Mouse (Mus musculus) c-Kit-positive CD71-negative TER-119-negative erythroid progenitor cells, embryonic 14.5 days (primary cell): ENCODE results near the gene Gm15217.

Experiments used
- DNase-seq: peaks from one replicate; pipeline ENCODE4 v3.0.0-alpha.2; 2013; ENCODE audit warnings: low read depth

Gene Gm15217

DNA sequence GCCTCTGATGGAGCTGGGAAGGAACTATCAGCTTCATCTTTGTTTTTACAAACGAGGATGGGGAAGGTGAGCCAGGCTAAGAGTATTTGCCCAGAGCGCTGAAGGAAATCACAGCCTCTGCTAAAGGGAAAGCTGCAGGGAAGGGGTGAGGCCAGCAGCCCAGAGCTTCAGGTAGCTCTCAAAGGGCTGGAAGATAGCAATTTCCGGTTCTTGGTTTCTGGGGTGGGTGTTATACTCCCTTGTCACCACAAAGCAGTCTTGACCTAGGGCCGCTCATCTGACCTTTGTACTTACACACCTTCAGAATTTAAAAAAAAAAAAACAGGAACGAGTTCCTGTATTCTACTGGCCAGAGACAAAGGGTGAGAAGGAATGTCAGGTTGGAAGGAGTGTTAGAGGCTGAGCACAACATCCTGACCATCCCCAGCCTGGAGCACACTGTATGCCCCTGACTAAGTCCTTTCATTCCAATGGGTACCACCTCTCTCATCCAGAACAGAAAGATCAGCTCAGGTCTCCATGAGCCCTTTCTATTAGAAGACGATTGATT, 12.5 kb downstream of the Gm15217 start:
- DNase-seq: no peak

GRCm38 (mm10) chr14:46398091-46398695, 19.0 kb downstream of the Gm15217 start:
- no peak for DNase-seq

DNA sequence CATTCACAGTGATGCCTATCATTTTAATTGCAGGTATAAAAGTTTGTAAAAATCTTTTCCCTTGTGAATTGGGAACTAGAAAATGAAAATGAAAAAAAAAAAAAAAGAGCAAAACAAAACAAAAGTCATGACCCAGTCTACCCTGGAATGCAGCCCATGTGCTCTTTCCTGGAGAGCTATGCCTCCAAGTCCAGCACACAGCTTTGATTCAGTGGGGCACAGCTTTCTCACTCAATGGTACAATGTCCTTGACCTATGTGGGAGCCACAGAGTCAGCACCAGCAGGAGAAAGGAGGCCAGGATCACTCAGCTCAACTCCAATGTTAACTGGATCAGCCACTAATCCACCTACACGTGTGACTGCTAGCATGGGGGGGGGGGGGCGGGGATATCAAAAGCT, 20.7 kb downstream of the Gm15217 start:
- DNase-seq: no peak

GRCm38 (mm10) chr14:46408319-46408718, 29.1 kb downstream of the Gm15217 start:
- no peak for DNase-seq

GRCm38 (mm10) chr14:46409016-46409415, 29.8 kb downstream of the Gm15217 start:
- no peak for DNase-seq

GRCm38 (mm10) chr14:46410557-46411120, 31.4 kb downstream of the Gm15217 start:
- DNase-seq: no peak

DNA sequence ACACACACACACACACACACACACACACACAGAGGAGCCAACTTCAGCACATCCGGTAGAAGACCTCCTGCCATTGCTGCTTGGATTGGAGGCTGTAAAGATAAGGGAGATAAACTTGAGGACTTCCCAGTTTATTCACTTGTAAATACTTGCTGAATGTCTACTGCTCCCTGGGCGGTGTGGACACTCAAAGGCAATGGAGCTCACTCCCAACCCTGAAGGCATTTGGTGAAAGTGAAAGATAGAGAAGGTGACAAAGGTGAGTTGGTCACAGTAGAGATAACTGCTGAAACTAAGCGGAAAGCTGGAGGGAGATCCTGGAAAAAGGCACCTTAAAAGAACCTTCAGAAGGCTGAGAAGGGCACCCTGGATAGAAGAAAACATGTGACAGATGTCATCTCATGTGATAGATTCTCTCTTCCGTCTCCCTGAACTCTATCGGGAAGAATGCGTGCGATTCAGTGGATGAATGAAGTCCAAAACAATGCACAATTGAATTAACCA, 33.3 kb downstream of the Gm15217 start:
- no peak for DNase-seq

GRCm38 (mm10) chr14:46418371-46419097, 39.3 kb downstream of the Gm15217 start:
- no peak for DNase-seq

DNA sequence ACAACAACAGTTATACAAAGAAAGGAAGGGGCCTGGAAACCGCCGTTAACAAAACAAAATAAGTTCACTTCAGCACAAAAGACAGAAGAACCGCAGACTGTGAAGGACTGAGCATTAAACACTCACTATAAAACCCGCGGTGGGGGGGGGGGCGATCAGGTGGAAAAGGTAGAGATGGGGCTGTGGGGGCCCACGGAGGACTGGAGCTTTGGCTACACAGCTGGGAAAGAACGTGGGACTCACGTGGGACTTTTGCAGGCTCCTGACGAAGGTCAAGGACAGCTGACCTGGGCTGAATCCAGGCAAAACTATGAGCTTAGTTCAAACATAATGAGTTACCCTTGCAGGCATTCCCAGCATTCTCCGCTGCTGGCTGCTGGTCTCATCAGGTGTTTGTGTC, 40.1 kb downstream of the Gm15217 start:
- DNase-seq: no peak

DNA sequence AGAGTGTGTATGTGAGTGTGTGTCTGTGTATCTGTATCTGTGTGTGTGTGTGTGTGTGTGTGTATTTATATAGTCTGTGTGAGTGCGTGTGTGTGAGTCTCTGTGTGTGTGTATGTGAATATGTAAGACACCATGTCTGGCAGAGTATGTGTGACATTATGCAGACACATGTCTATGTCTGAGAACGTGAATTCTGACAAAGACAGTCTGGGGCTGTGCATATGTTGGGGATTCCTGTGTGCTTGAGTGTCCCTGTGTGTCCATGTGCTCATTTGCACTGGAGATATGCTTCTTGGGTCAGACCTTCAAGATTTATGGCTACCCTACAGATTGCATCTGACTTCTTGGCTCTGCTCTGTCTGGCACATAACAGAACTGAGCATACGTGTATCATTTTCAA, 42.6 kb downstream of the Gm15217 start:
- no peak for DNase-seq

DNA sequence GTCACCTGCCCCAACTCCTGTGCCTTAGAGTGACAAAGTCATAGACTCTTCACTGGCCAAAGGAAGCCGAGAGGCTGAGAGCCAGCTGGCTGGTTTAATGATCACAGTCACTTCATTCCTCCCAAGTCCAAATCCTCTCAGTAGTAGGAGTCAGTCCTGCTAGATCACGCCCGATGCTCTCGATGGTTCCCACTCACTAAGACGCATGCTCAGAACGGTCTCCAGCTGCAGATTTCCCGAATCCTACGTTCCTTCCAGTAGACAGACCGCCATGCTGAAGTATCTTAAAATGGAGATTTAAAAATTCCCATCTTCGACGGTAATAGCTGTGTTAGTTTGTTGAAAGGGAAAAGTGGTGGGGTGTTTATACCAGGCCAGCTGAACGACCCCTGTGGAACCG, 48.0 kb downstream of the Gm15217 start:
- no peak for DNase-seq

- DNase-seq: no peak
Observed at GRCm38 (mm10) chr14:46430231-46430630, 51.0 kb downstream of the Gm15217 start.
